Mouse (Mus musculus) T-helper 2 cell (primary cell): ENCODE measurements around the gene Mnd1.

ENCODE experiments used
- in situ Hi-C: fragments of 300-600 bp; cut with MboI, MseI; formaldehyde crosslinking; loops from one replicate; pipeline ENCODE4 v1.15.1; 2025; ENCODE audit warnings: high pct_unique_total_duplicates

Gene Mnd1

GRCm38 (mm10) chr3:84106106-84106505 lies 49.5 kb downstream of the Mnd1 start:
- in situ Hi-C loops: no loop called here

DNA sequence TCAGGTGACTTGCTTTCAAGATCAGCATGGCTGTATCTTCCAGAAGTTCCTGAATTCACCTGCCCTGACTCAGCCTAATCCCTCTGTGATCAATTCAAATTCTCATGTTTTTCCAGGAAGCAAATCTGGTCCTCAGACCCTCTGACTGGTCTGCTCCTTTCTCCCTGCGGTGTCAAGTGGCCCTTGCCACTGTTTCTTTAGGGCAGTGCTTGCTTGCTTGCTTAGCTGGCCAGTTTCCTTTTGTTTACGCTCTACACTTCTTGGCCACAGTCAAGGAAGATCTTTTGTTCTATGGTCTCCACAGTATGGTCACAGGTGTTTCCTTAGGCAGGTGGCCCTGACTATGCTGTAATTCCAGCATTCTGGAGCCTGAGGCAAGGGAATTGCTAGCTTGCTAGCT lies 52.0 kb downstream of the Mnd1 start:
- in situ Hi-C loops: no loop called here

- in situ Hi-C loops: no loop called here
These were observed 62.7 kb downstream of the Mnd1 start for GRCm38 (mm10) chr3:84092875-84093274.

GRCm38 (mm10) chr3:84090982-84091381 lies 64.6 kb downstream of the Mnd1 start:
- in situ Hi-C loops: no loop called here

DNA sequence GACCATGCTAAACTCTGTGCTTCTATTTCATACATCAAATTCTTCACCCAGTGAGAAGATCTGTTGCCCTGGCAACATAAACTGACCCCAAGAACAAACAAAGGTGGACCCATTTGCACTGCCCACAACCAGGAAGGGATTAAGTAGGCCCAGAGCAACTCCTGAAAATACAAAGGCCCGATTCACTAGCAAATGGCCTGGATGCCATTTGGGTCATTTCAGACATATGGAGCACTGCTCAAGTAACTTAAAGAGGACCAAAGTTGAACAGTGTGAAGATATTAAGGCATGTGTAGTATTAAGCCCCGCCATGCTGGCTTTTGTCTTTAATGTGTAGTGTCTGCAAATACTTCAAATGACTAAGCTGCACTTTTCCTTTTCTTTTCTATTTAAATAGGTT lies 68.7 kb downstream of the Mnd1 start:
- in situ Hi-C loops: no loop called here

DNA sequence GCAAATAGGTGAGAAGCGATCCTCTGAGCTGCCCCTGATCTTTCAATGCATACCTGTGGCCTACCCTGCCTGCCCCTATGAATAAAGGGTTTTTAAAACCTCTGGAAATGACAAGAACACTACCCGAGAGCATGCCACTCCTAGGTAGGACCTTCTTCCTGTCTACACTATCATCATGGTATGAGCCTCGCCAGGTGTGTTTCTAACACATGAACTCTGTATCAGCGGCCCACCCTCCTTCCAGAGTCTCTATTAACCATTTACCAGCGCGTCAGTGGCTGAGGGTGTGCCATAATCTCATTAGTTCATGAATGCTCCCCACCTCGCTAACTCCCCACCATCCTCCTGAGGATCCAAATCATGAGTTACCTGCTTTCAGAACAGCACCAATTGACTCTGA lies 69.2 kb downstream of the Mnd1 start:
- in situ Hi-C loops: no loop called here

GRCm38 (mm10) chr3:84085429-84085828 lies 70.2 kb downstream of the Mnd1 start:
- in situ Hi-C loops: no loop called here

DNA sequence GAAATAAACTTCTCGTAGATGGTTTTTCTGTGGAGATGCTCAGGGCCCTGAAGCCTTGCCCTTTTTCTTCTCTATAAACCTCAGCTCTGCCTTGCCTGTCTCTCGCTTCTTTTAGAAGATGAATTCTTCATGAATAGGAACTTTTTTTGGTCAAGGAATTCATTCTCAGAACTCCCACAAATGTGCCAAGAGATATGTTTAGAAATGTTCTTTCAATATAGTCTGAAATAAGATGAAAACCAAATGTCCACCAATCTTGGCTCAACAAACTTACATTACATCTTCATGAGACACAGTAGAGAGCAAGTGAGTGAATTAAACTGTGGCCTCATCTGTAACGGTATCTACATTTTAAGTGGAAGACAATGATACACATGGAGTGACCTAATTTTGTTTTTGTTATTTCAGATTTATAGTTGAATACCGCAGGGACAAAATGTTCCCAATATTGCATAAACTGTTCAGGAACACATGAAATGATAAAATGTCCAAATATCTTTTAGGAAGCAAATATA lies 74.3 kb downstream of the Mnd1 start:
- in situ Hi-C loops: no loop called here

DNA sequence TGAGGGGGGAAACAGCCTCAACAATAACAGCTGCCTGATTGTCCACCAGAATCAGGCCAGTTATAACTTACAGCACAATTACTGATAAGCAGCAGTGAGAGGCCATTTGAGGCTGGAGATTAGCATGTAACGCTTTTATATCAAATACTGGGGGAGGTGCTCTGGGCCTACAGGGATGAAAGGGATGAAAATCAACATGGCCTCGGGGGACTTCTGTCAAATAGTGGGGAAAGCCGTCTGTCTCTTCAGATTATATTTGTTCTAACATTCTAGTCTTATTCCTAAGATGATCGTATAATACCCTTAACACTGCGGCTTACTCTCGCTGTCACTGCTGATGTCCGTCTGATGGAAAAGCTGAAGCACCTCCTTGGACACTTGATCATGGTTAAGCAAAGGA lies 75.5 kb downstream of the Mnd1 start:
- in situ Hi-C loops: no loop called here

- in situ Hi-C loops: no loop called here
These were observed 78.1 kb downstream of the Mnd1 start for GRCm38 (mm10) chr3:84077505-84077904.

- in situ Hi-C loops: no loop called here
These were observed 78.8 kb downstream of the Mnd1 start for GRCm38 (mm10) chr3:84076543-84077332.

DNA sequence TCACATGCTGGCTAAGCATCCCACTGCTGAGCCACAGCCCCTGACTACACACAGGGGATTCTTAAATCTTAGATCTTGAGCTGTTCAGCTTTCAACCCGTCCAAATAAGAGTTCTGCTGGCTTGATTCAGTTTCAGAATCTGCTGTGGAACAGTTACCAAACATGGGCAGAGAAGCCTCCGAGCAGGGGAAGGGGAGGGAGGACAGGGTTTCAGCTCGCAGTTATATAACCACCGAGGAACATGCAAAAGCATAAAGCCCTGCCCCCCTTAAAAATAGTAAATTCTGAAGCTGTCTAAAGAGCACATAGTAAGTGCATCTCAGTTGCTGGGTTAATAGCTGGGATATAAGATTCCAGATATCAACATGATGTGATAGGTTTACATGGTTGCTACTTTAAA lies 80.1 kb downstream of the Mnd1 start:
- in situ Hi-C loops: no loop called here

GRCm38 (mm10) chr3:84074777-84075176 lies 80.8 kb downstream of the Mnd1 start:
- in situ Hi-C loops: no loop called here

DNA sequence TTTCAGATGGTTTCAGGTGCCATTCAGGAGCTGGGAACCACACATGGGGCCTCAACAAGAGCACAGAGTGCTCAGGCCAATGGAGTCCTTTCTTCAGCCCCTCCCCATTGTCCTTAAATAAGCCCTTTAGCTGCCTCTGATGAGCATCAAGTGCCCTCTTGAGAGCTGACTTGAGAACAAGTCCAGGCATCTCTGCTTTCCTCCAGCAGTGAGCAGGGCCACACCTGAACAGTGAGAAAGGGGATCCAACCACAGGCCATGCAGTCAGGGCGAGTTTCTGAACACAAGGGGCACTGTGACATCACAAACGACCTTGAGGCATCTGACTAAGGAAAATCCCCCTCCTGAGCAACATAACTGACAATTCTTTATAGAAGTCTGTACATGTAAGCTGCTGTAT lies 83.9 kb downstream of the Mnd1 start:
- in situ Hi-C loops: no loop called here

DNA sequence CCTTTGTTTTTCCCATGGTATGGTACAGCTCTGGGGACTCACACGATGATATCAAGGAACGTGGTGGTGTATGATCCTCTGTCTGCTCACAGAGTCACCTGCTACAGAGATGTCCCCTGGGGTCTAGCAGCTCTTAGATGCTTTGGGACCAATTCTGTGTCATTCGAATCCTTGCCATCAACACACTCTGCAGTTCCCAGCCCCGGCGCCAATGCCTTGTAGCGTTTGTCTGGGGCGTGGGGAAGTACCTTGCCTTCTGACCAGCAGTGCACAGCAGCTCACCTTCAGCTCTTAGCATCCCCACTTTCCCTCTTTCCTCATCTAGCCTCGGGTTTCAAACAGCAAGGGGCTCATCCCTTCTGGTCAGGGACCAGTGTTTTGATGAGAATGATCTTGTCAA lies 84.8 kb downstream of the Mnd1 start:
- in situ Hi-C loops: no loop called here

DNA sequence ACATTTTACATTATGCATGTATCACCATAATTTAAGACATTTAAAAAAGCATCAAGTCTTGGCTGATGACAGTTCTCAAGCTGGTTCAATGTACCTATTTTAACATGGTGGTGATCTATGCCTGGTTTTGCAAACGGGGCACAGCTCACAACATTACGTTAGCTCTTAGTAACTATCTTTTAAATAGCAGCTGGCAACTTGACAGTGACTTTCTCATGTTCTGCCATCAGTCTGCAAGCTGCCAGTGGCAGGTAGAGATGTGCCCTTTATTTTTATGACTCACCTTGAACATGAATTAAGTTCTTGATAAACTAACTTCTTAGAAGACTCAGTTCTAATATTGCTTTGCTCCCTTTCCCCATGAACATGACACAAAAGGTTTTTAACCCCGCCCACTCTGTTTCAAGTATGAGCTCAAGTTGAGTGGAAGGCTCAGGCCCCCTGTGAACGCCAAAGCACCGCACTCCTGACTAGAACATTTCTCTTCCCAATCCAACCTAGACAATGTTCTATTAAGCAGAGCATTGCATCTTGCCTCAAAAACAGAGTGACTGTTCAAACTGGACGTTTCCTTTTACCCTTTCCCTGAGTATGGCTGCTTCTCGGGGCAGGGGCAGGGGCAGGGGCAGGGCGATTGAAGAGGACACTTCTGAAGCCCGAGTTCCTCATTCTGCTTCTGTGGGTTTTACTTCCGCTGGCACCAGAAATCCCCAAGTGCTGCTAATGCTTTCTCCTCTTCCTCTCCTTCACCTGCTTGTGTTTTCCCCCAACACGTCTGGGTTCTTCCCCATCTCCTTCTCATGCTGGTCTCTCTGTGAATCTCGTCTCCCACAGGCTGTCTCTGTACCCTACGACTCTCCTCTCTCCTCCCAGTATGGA lies 86.5 kb downstream of the Mnd1 start:
- in situ Hi-C loops: no loop called here

GRCm38 (mm10) chr3:84065825-84066224 lies 89.8 kb downstream of the Mnd1 start:
- in situ Hi-C loops: no loop called here

DNA sequence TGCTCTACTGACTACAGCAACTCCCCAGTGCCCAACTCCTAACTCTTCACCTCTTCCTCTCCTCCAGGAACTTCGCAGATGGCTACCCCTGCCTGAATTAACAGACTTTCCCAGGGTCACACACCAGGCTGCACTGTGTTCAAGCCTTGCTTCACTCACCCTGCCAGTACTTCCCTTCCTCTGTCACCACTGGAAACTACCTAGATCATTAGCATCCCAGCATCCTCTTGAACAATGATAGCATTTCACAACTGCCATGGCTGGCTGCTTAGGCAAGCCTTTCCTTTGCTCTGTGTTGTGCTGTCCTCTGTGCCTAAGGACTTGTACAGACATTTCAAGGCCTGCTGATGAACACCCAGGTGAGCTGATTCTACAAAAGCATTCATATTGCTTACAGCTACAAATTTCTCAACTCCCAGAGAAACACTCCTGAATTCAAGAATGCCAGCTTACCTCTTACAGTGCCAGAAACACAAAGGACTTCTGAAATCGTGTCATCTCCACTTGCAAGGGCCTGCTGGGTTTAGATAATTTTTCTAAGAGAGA lies 92.1 kb downstream of the Mnd1 start:
- in situ Hi-C loops: no loop called here

DNA sequence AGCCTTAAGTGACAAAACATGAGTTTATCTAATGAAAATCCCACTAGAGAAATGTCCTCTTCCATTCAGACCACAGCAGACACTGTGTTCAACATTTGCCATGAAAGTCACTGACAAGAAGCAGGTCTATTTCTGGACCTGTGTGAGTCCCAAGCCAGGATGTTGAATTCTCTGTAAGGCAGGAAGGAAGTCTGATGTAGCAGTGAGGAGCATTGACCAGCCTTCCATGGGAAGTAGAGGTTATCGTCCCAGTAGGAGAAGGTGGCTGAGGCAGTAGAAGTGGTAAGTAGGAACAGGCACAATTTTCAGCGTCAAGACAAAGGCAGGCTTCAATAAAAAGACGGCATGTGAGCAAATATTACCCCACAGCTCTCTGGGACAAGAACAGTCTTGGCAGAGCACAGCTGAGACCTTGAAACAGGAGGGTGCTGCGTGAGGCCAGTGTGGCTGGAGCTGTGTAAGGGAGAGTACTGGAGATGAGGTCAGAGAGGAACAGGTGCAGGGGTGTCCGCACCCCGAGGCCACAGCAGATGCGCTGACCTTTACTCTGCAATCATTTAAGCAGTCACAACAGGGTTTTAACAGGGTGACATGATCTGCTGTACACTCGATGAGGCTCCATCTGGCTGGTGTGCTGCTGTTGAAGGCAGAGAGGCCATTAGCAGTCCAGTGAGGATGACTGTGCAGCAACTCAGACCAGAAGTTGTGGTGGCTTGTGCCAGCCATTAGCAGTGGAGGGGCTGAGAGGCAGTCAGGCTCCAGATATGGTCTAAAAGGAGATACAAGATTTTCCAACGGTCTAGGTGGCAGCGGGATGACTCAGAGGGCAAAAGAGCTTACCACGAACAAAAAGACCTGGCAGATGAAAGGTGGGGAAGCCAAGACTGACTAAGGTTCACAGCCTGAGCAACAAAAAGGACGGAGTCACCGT lies 93.8 kb downstream of the Mnd1 start:
- in situ Hi-C loops: no loop called here

- in situ Hi-C loops: no loop called here
These were observed 94.6 kb downstream of the Mnd1 start for GRCm38 (mm10) chr3:84060946-84061345.

DNA sequence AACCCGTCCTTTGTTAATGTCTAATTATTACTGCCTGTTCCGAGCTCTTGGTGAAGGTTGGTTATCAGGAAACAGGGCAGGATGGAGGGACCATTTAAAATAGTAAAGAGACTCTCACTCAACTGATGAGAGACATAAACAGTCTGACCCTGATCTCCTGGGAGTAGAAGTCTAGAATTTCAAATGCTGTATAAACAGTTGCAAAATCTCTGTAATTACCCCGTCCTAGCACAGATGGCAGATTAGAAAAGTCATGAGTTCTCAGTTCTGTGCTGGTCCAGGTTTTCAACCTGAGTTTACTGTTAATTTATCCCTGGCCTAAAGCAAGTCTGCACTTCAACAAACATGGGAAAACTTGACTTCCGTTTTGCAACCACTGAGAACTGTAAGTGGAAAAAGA lies 95.5 kb downstream of the Mnd1 start:
- in situ Hi-C loops: no loop called here
